Mouse (Mus musculus) layer of hippocampus, adult 2 months (tissue): ENCODE data around the gene Pam. TPM values are rescaled to one million over a fixed set of nuclear protein-coding genes. Genes with fewer than 3 reads are reported as not detected.

Experiments used
- DNase-seq, 2 experiments: peaks; one replicate each; pipeline ENCODE4 v3.0.0; 2022; ENCODE audit warnings: low spot score in 2 of 2
- H3K27ac ChIP-seq: fragments of 200-600 bp; 2 replicates; pipeline ENCODE4 v1.8.1; 2022
- H3K4me3 ChIP-seq: fragments of 200-600 bp; 2 replicates; pipeline ENCODE4 v1.8.1; 2022; ENCODE audit warnings: mild to moderate bottlenecking
- CTCF ChIP-seq: fragments of 200-600 bp; conservative IDR thresholded peaks from 2 replicates; pipeline ENCODE4 v1.8.1; 2022; ENCODE audit warnings: antibody characterized with exemption, mild to moderate bottlenecking, moderate library complexity
- total RNA-seq, 2 experiments: library from RNA; stranded (reverse); gene quantifications; 2 replicates each; pipeline ENCODE4 v1.2.3; 2021

The Pam gene
- total RNA-seq, 2 experiments from 2014 or later: 193 to 200 TPM

GRCm38 (mm10) chr1:97931220-97931619, 164.2 kb downstream of the Pam start:
- H3K27ac ChIP-seq: no peak overlapping the region
- no peak for TF ChIP-seq CTCF

GRCm38 (mm10) chr1:97929415-97930028, 165.9 kb downstream of the Pam start:
- no peak for TF ChIP-seq CTCF
- DNase-seq: peak in 1 of 2 experiments; percentile 29
- peak overlapping the region; percentile 1; the same call in 1 of the 2 replicates for H3K4me3 ChIP-seq
- peak overlapping the region; percentile 52 for H3K27ac ChIP-seq

More at GRCm38 (mm10) chr1:97931220-97931619, 164.2 kb downstream of the Pam start:
- DNase-seq: no peak
- H3K4me3 ChIP-seq: no peak overlapping the region

- no peak for DNase-seq
These were observed 168.7 kb downstream of the Pam start for GRCm38 (mm10) chr1:97926789-97927188.

GRCm38 (mm10) chr1:97926017-97926540, 169.4 kb downstream of the Pam start:
- no peak for DNase-seq
- no peak overlapping the region for H3K27ac ChIP-seq
- no peak overlapping the region for H3K4me3 ChIP-seq
- no peak for TF ChIP-seq CTCF

More at GRCm38 (mm10) chr1:97926789-97927188, 168.7 kb downstream of the Pam start:
- no peak for TF ChIP-seq CTCF
- Histone ChIP-seq H3K4me3 (no peak overlapping the region), H3K27ac (no peak overlapping the region)

- 0 out of 2 replicates have a peak overlapping the region, but pooled peaks have one; percentile 8 for H3K27ac ChIP-seq
These were observed 173.1 kb downstream of the Pam start for GRCm38 (mm10) chr1:97922395-97922794.

GRCm38 (mm10) chr1:97921886-97922285, 173.6 kb downstream of the Pam start:
- no peak for DNase-seq
- Histone ChIP-seq H3K4me3 (no peak overlapping the region), H3K27ac (no peak overlapping the region)
- no peak for TF ChIP-seq CTCF

More at GRCm38 (mm10) chr1:97922395-97922794, 173.1 kb downstream of the Pam start:
- DNase-seq: no peak
- TF ChIP-seq CTCF: no peak
- H3K4me3 ChIP-seq: no peak overlapping the region

GRCm38 (mm10) chr1:97918495-97918894, 177.0 kb downstream of the Pam start:
- no peak for TF ChIP-seq CTCF
- Histone ChIP-seq H3K4me3 (no peak overlapping the region), H3K27ac (no peak overlapping the region)
- DNase-seq: no peak

GRCm38 (mm10) chr1:97916971-97917234, 178.5 kb downstream of the Pam start:
- Histone ChIP-seq H3K4me3 (no peak overlapping the region), H3K27ac (no peak overlapping the region)
- no peak for DNase-seq
- no peak for TF ChIP-seq CTCF

- Histone ChIP-seq H3K27ac (no peak overlapping the region), H3K4me3 (no peak overlapping the region)
- TF ChIP-seq CTCF: no peak
- DNase-seq: no peak
These were observed 179.1 kb downstream of the Pam start for GRCm38 (mm10) chr1:97916218-97916970.

GRCm38 (mm10) chr1:97915726-97916125, 179.7 kb downstream of the Pam start:
- no peak for TF ChIP-seq CTCF
- no peak for DNase-seq
- no peak overlapping the region for H3K27ac ChIP-seq
- H3K4me3 ChIP-seq: no peak overlapping the region

GRCm38 (mm10) chr1:97910874-97911273, 184.6 kb downstream of the Pam start:
- DNase-seq: no peak

GRCm38 (mm10) chr1:97909561-97909960, 185.9 kb downstream of the Pam start:
- TF ChIP-seq CTCF: no peak
- no peak for DNase-seq
- no peak overlapping the region for H3K27ac ChIP-seq
- H3K4me3 ChIP-seq: no peak overlapping the region

More at GRCm38 (mm10) chr1:97910874-97911273, 184.6 kb downstream of the Pam start:
- TF ChIP-seq CTCF: no peak
- H3K27ac ChIP-seq: no peak overlapping the region
- no peak overlapping the region for H3K4me3 ChIP-seq

GRCm38 (mm10) chr1:97908736-97909135, 186.7 kb downstream of the Pam start:
- no peak for TF ChIP-seq CTCF

GRCm38 (mm10) chr1:97903912-97904460, 191.5 kb downstream of the Pam start:
- no peak for TF ChIP-seq CTCF
- no peak overlapping the region for H3K27ac ChIP-seq
- no peak for DNase-seq
- no peak overlapping the region for H3K4me3 ChIP-seq

More at GRCm38 (mm10) chr1:97908736-97909135, 186.7 kb downstream of the Pam start:
- no peak for DNase-seq
- no peak overlapping the region for H3K4me3 ChIP-seq
- no peak overlapping the region for H3K27ac ChIP-seq
